Mouse (Mus musculus) midbrain, embryonic 11.5 days (tissue): ENCODE data around the gene Dhx35. TPM values are rescaled to one million over a fixed set of nuclear protein-coding genes. Genes with fewer than 3 reads are reported as not detected.

Source experiments
- ATAC-seq: fragments of 200-750 bp; cut with Nextera tagmentation; 2 replicates; pipeline ENCODE4 v1.8.0; 2017; ENCODE audit warnings: moderate TSS enrichment, moderate library complexity; ENCODE audit not compliant: low FRiP score
- DNase-seq: peaks from one replicate; pipeline ENCODE4 v3.0.0; 2015; ENCODE audit warnings: low spot score; ENCODE audit errors: missing footprints
- H3K27ac ChIP-seq: fragments of 300-500 bp; sonication (generic); 2 replicates; pipeline ENCODE4 v1.5.1; 2014; ENCODE audit warnings: low read depth, low read length
- H3K27me3 ChIP-seq: fragments of 300-500 bp; sonication (generic); 2 replicates; pipeline ENCODE4 v1.6.1; 2014; ENCODE audit warnings: mild to moderate bottlenecking, low read length, moderate library complexity, mixed read lengths; ENCODE audit not compliant: control insufficient read depth, insufficient read depth
- H3K36me3 ChIP-seq: fragments of 300-500 bp; sonication (generic); 2 replicates; pipeline ENCODE4 v1.6.1; 2014; ENCODE audit warnings: mild to moderate bottlenecking, low read length, moderate library complexity, mixed read lengths; ENCODE audit not compliant: control insufficient read depth, insufficient read depth
- H3K4me1 ChIP-seq: fragments of 300-500 bp; sonication (generic); 2 replicates; pipeline ENCODE4 v1.6.1; 2014; ENCODE audit warnings: low read length; ENCODE audit not compliant: control insufficient read depth, insufficient read depth
- H3K4me2 ChIP-seq: fragments of 300-500 bp; sonication (generic); 2 replicates; pipeline ENCODE4 v1.6.1; 2014; ENCODE audit warnings: mild to moderate bottlenecking, moderate library complexity
- H3K4me3 ChIP-seq: fragments of 300-500 bp; sonication (generic); 2 replicates; pipeline ENCODE4 v1.5.1; 2014; ENCODE audit warnings: low read depth, low read length
- H3K9ac ChIP-seq: fragments of 300-500 bp; sonication (generic); 2 replicates; pipeline ENCODE4 v1.6.1; 2014; ENCODE audit warnings: low read length
- H3K9me3 ChIP-seq: fragments of 300-500 bp; sonication (generic); 2 replicates; pipeline ENCODE4 v1.6.1; 2016; ENCODE audit warnings: low read length; ENCODE audit not compliant: control insufficient read depth
- WGBS: fragments of 180-500 bp; shearing (Covaris S2); extraction: QIAGEN DNeasy Blood & Tissue Kit; methylation state at CpG from one replicate; pipeline ENCODE4 v1.1.7; 2014; 5-methylcytosine and 5-hydroxymethylcytosine counted together
- polyA plus RNA-seq: library from polyadenylated mRNA; unstranded; fragments of >200 nt; fragmentation: Nextera tagmentation; extraction: Ambion mirVana; gene quantifications from 2 replicates; pipeline ENCODE4 v1.2.1, GENCODE M21; 2014

The Dhx35 gene
- polyA plus RNA-seq, 1 experiment from 2014 or later = 18.3 TPM

- Histone ChIP-seq H3K4me3 (no peak overlapping the region), H3K4me2 (no peak overlapping the region), H3K9ac (no peak overlapping the region), H3K36me3 (peaks cover 4% of the 10 kb centered on the region; the same call in 1 of the 2 replicates), H3K4me1 (no peaks in the 10 kb centered on the region), H3K9me3 (no peaks in the 10 kb centered on the region), H3K27me3 (no peaks in the 10 kb centered on the region), H3K27ac (no peak overlapping the region)
- ATAC-seq (no peak), DNase-seq (peak; percentile 6)
- WGBS = 92% methylated on average over 10 of the region's 10 CpGs
Observed at GRCm38 (mm10) chr2:158856896-158857499, 62.4 kb downstream of the Dhx35 start.

GRCm38 (mm10) chr2:158857579-158857978 is 63.0 kb downstream of the Dhx35 start:
- DNase-seq (peak; percentile 6), ATAC-seq (no peak)
- H3K27me3 ChIP-seq = no peaks in the 10 kb centered on the region
- no peaks in the 10 kb centered on the region for H3K9me3 ChIP-seq
- H3K4me3 ChIP-seq = no peak overlapping the region
- H3K36me3 ChIP-seq = peaks cover 4% of the 10 kb centered on the region; the same call in 1 of the 2 replicates
- H3K27ac ChIP-seq = no peak overlapping the region
- 93% methylated on average over 15 of the region's 15 CpGs for WGBS
- no peak overlapping the region for H3K9ac ChIP-seq
- H3K4me2 ChIP-seq = no peak overlapping the region
- H3K4me1 ChIP-seq = no peaks in the 10 kb centered on the region

GRCm38 (mm10) chr2:158861115-158861514 is 66.5 kb downstream of the Dhx35 start:
- H3K4me3 ChIP-seq = no peak overlapping the region
- H3K4me2 ChIP-seq = no peak overlapping the region
- WGBS = 87% methylated on average over 2 of the region's 2 CpGs
- H3K27ac ChIP-seq = no peak overlapping the region
- DNase-seq (no peak), ATAC-seq (no peak)
- peaks cover 4% of the 10 kb centered on the region; the same call in 1 of the 2 replicates for H3K36me3 ChIP-seq
- H3K27me3 ChIP-seq = no peaks in the 10 kb centered on the region
- H3K9ac ChIP-seq = no peak overlapping the region
- H3K9me3 ChIP-seq = no peaks in the 10 kb centered on the region
- no peaks in the 10 kb centered on the region for H3K4me1 ChIP-seq

GRCm38 (mm10) chr2:158863341-158864125 is 68.9 kb downstream of the Dhx35 start:
- Histone ChIP-seq H3K27ac (no peak overlapping the region), H3K27me3 (no peaks in the 10 kb centered on the region), H3K9ac (no peak overlapping the region), H3K9me3 (no peaks in the 10 kb centered on the region), H3K4me3 (no peak overlapping the region), H3K4me2 (no peak overlapping the region), H3K36me3 (no peaks in the 10 kb centered on the region), H3K4me1 (no peaks in the 10 kb centered on the region)
- DNase-seq = peak; percentile 91
- WGBS = 55% methylated on average over 11 of the region's 11 CpGs
- peak; percentile 75 for ATAC-seq

- no peaks in the 10 kb centered on the region for H3K27me3 ChIP-seq
- H3K4me2 ChIP-seq = no peak overlapping the region
- H3K36me3 ChIP-seq = no peaks in the 10 kb centered on the region
- 78% methylated on average over 4 of the region's 4 CpGs for WGBS
- H3K9me3 ChIP-seq = no peaks in the 10 kb centered on the region
- DNase-seq (no peak), ATAC-seq (peak; percentile 57; the same call in 1 of the 2 replicates)
- H3K27ac ChIP-seq = no peak overlapping the region
- no peaks in the 10 kb centered on the region for H3K4me1 ChIP-seq
- H3K9ac ChIP-seq = no peak overlapping the region
- no peak overlapping the region for H3K4me3 ChIP-seq
Observed at GRCm38 (mm10) chr2:158864126-158864458, 69.5 kb downstream of the Dhx35 start.

- no peaks in the 10 kb centered on the region for H3K27me3 ChIP-seq
- H3K27ac ChIP-seq = no peak overlapping the region
- H3K9me3 ChIP-seq = no peaks in the 10 kb centered on the region
- H3K4me2 ChIP-seq = no peak overlapping the region
- DNase-seq (peak; percentile 99), ATAC-seq (peak; percentile 61)
- no peaks in the 10 kb centered on the region for H3K36me3 ChIP-seq
- H3K9ac ChIP-seq = no peak overlapping the region
- WGBS = 27% methylated on average over 10 of the region's 10 CpGs
- peaks cover 2% of the 10 kb centered on the region; the same call in 1 of the 2 replicates for H3K4me1 ChIP-seq
- H3K4me3 ChIP-seq = no peak overlapping the region
Observed at GRCm38 (mm10) chr2:158865358-158865757, 70.8 kb downstream of the Dhx35 start.

- Histone ChIP-seq H3K9me3 (no peaks in the 10 kb centered on the region), H3K4me3 (no peak overlapping the region), H3K27ac (no peak overlapping the region), H3K9ac (no peak overlapping the region), H3K4me2 (no peak overlapping the region), H3K4me1 (no peaks in the 10 kb centered on the region), H3K27me3 (no peaks in the 10 kb centered on the region), H3K36me3 (no peaks in the 10 kb centered on the region)
- 56% methylated on average over 6 of the region's 6 CpGs for WGBS
- DNase-seq (peak; percentile 81), ATAC-seq (no peak)
Observed at GRCm38 (mm10) chr2:158886571-158886970, 92.0 kb downstream of the Dhx35 start.

- Histone ChIP-seq H3K36me3 (no peaks in the 10 kb centered on the region), H3K27ac (no peak overlapping the region), H3K9me3 (no peaks in the 10 kb centered on the region), H3K9ac (no peak overlapping the region), H3K4me3 (no peak overlapping the region), H3K4me2 (no peak overlapping the region), H3K27me3 (no peaks in the 10 kb centered on the region), H3K4me1 (no peaks in the 10 kb centered on the region)
- peak; percentile 6 for DNase-seq
- no peak for ATAC-seq
- 90% methylated on average over 5 of the region's 5 CpGs for WGBS
Observed at GRCm38 (mm10) chr2:158888531-158888930, 93.9 kb downstream of the Dhx35 start.

GRCm38 (mm10) chr2:158889201-158889600 is 94.6 kb downstream of the Dhx35 start:
- no peak overlapping the region for H3K27ac ChIP-seq
- no peaks in the 10 kb centered on the region for H3K9me3 ChIP-seq
- H3K4me1 ChIP-seq = no peaks in the 10 kb centered on the region
- no peak overlapping the region for H3K9ac ChIP-seq
- WGBS = 62% methylated on average over 11 of the region's 11 CpGs
- no peak overlapping the region for H3K4me3 ChIP-seq
- ATAC-seq = no peak
- DNase-seq = peak; percentile 4
- H3K36me3 ChIP-seq = no peaks in the 10 kb centered on the region
- no peak overlapping the region for H3K4me2 ChIP-seq
- H3K27me3 ChIP-seq = no peaks in the 10 kb centered on the region
